Mouse (Mus musculus) lung, embryonic 15.5 days (tissue): ENCODE measurements at regions not wholly inside any gene's neighbourhood (a gene's known extent, or its start where the extent isn't known, plus 50 kb on each side); places are given as distances from the start of the nearest gene placed in this dataset.
A peak's percentile ranks its signal among the peaks of the same experiment; 100 is the strongest.

Source experiments
- ATAC-seq: fragments of 200-750 bp; cut with Nextera tagmentation; 2 replicates; pipeline ENCODE4 v1.8.0; 2017; ENCODE audit warnings: moderate number of reproducible peaks, borderline replicate concordance; ENCODE audit not compliant: low FRiP score, low TSS enrichment; ENCODE audit errors: extremely low read depth
- H3K27ac ChIP-seq: fragments of 300-500 bp; sonication (generic); 2 replicates; pipeline ENCODE4 v1.5.1; 2015; ENCODE audit warnings: moderate library complexity, mild to moderate bottlenecking, inconsistent platforms
- H3K27me3 ChIP-seq: fragments of 300-500 bp; sonication (generic); 2 replicates; pipeline ENCODE4 v1.6.1; 2015; ENCODE audit warnings: inconsistent platforms
- H3K36me3 ChIP-seq: fragments of 300-500 bp; sonication (generic); 2 replicates; pipeline ENCODE4 v1.6.1; 2015; ENCODE audit warnings: inconsistent platforms
- H3K4me1 ChIP-seq: fragments of 300-500 bp; sonication (generic); 2 replicates; pipeline ENCODE4 v1.6.1; 2015; ENCODE audit warnings: inconsistent platforms
- H3K4me2 ChIP-seq: fragments of 300-500 bp; sonication (generic); 2 replicates; pipeline ENCODE4 v1.6.1; 2015; ENCODE audit warnings: inconsistent platforms, mild to moderate bottlenecking, moderate library complexity
- H3K4me3 ChIP-seq: fragments of 300-500 bp; sonication (generic); 2 replicates; pipeline ENCODE4 v1.5.1; 2015; ENCODE audit warnings: mild to moderate bottlenecking, inconsistent platforms
- H3K9ac ChIP-seq: fragments of 300-500 bp; sonication (generic); 2 replicates; pipeline ENCODE4 v1.6.1; 2015; ENCODE audit warnings: inconsistent platforms
- H3K9me3 ChIP-seq: fragments of 300-500 bp; sonication (generic); 2 replicates; pipeline ENCODE4 v1.6.1; 2016; ENCODE audit warnings: inconsistent platforms
- WGBS: fragments of 180-500 bp; shearing (Covaris S2); methylation state at CpG from one replicate; pipeline ENCODE4 v1.1.7; 2015; 5-methylcytosine and 5-hydroxymethylcytosine counted together

DNA sequence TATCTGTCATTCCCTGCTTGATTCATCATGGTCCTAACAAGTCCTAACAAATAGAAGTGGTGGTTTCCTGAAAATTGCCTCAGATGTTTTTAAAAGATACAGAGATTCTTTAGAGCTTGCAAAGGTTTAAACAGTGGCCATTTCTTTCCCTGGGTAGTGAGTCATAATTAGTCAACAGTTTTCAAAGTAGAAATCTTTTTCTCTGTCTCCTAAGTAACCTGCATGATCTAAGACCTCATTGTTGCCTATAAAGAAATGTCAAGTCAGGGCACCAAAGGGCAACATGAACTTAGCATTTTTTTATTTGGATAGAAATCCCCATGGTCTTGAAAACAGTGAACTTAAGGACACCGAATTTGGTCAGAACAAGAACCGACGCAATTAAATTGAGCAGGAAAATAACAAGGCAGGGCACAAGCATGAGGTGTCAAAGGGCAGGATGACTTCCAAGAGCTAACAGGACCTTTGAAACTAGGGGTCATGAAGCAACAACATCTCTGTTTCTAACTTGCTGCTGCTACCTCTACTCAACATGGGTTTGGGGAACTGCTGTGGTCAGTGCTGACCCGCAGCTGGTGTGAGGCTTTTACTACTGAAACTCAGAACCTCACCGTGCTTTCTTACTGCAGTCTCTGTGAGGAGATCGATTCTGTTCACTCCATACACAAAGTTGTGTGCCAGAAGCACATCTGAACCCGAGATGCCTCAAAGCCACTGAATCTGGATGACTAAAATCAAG lies 114.2 kb upstream of the Bank1 start:
- H3K27ac ChIP-seq, result no peak overlapping the region
- no peak for ATAC-seq
- 85% methylated on average over 7 of the region's 7 CpGs for WGBS
- H3K4me2 ChIP-seq, result no peak overlapping the region
- H3K27me3 ChIP-seq, result no peaks in the 10 kb centered on the region
- H3K9ac ChIP-seq, result no peak overlapping the region
- H3K9me3 ChIP-seq, result no peaks in the 10 kb centered on the region
- no peak overlapping the region for H3K4me3 ChIP-seq
- H3K36me3 ChIP-seq, result no peaks in the 10 kb centered on the region
- H3K4me1 ChIP-seq, result no peaks in the 10 kb centered on the region

DNA sequence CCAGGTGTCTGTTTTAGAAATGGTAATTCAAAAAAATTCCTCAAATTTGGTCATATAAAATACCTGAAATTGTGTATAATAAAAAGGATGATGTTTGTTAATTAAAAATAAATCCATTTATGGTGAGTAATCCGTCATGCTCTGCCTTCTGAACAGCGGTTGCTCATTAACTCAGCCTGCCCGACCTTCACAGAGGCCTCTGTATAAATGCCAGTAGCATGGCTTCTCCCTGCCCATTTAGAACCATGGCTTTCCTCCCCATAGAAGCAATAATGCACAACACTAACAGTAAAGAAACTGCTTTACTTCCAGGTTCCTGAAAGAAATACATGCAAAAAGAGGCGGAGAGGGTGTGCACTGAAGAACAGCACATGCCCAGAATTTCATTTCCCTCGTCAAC lies 113.5 kb upstream of the Bank1 start:
- ATAC-seq, result no peak
- no peak overlapping the region for H3K4me3 ChIP-seq
- H3K9me3 ChIP-seq, result no peaks in the 10 kb centered on the region
- no peak overlapping the region for H3K27ac ChIP-seq
- H3K27me3 ChIP-seq, result no peaks in the 10 kb centered on the region
- H3K36me3 ChIP-seq, result no peaks in the 10 kb centered on the region
- H3K9ac ChIP-seq, result no peak overlapping the region
- H3K4me1 ChIP-seq, result no peaks in the 10 kb centered on the region
- 75% methylated on average over 5 of the region's 5 CpGs for WGBS
- H3K4me2 ChIP-seq, result no peak overlapping the region

DNA sequence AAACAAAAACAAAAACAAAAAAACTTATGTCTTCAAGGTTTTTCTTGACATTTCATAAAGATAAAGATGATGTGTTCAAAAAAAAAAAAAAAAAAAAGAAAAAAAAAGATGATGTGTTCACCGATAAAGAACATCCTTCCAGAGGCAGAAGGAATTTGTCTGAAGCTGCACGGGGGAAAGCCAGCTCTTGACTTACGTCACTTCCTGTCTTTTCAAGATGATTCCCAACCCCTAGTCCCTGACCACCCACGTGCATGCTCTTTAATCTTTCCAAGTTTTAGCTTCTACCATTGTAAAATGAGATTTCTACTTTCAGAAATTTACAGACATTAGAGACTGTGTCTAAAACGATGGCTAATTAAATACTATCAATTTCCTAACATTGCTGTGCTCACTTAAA lies 108.5 kb upstream of the Bank1 start:
- H3K4me2 ChIP-seq, result no peak overlapping the region
- H3K27me3 ChIP-seq, result no peaks in the 10 kb centered on the region
- WGBS, result 31% methylated on average over 5 of the region's 5 CpGs
- no peak for ATAC-seq
- no peak overlapping the region for H3K4me3 ChIP-seq
- no peaks in the 10 kb centered on the region for H3K36me3 ChIP-seq
- H3K9me3 ChIP-seq, result no peaks in the 10 kb centered on the region
- no peaks in the 10 kb centered on the region for H3K4me1 ChIP-seq
- H3K9ac ChIP-seq, result no peak overlapping the region
- H3K27ac ChIP-seq, result no peak overlapping the region

DNA sequence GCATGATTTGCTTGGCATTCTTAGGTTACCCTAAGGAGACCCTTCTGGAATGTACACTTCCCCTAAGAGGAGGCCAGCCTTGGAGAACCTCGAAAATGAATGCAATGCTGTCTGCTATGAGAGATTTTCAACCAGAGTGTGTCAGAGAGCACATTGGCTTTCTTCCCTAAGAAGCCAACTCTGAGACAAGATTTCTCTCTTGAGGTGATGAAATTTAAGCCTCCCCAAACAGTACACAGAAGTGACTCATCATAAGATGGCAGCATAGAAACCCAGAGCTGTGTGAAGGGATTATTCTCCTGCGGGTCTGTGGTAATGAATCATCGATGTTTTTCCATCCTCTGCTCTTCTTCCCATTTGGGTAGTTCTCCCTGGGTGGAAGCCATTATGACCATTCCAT lies 106.2 kb upstream of the Bank1 start:
- no peak for ATAC-seq
- no peak overlapping the region for H3K27ac ChIP-seq
- 75% methylated on average over 3 of the region's 3 CpGs for WGBS

DNA sequence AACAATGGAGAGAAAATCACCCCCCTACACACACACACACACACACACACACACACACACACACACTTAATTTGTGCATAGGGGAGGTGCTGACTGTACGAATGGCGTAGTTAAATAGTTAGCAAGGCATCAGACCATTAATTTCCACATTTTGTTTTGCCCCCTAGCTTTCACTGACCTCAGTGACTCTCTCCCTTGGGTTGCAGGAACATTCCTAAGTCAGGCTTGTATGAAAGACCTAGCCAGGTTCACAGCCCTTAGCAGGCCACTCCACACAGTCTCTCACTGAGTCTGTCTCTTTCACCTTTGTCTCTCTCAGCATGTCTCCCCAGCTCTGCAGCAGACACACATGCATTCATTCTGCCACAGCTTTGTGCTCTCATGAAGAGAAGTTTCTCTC lies 101.6 kb upstream of the Bank1 start:
- Histone ChIP-seq H3K4me1 (no peaks in the 10 kb centered on the region), H3K27ac (no peak overlapping the region), H3K9ac (no peak overlapping the region), H3K4me3 (no peak overlapping the region), H3K36me3 (no peaks in the 10 kb centered on the region), H3K4me2 (no peak overlapping the region), H3K27me3 (no peaks in the 10 kb centered on the region), H3K9me3 (no peaks in the 10 kb centered on the region)
- 79% methylated on average over 2 of the region's 2 CpGs for WGBS
- ATAC-seq, result no peak

More for the DNA sequence above, 106.2 kb upstream of the Bank1 start:
- no peak overlapping the region for H3K9ac ChIP-seq
- no peak overlapping the region for H3K4me2 ChIP-seq
- H3K4me3 ChIP-seq, result no peak overlapping the region
- H3K9me3 ChIP-seq, result no peaks in the 10 kb centered on the region
- no peaks in the 10 kb centered on the region for H3K36me3 ChIP-seq
- no peaks in the 10 kb centered on the region for H3K4me1 ChIP-seq
- H3K27me3 ChIP-seq, result no peaks in the 10 kb centered on the region

DNA sequence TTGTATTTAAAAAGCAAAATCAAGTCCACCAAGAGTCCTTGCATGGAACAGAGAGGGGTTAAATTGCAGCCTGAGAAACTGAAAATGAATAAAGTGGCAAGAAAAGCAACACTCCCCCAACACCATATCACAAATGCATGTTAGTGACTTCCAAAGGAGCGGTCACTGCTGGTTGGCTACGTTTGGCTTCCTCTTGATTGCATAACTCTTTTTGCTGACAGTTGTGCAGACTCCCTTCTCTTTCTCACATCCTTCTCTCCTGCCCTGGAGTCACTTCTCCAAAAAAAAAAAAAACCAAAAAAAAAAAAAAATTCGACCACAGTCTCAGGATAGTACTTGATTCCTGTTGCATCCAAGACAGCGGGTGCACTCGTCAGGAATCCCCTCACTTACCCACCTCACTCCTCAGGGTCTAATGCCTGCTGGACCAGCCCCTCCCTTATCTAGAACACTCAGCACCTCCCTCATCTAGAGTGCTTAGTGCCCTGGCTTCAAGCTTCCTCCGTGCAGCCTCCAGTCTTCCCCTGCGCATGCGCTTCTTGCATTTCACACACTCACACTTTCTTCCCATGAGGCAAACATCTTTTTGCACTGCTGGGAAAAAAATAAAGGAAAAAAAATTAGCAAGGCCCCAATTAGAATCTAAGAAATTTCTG lies 100.8 kb upstream of the Bank1 start:
- H3K4me2 ChIP-seq, result no peak overlapping the region
- H3K4me1 ChIP-seq, result no peaks in the 10 kb centered on the region
- no peak; the same call in 1 of the 2 replicates for ATAC-seq
- no peak overlapping the region for H3K9ac ChIP-seq
- H3K27ac ChIP-seq, result no peak overlapping the region
- no peak overlapping the region for H3K4me3 ChIP-seq
- no peaks in the 10 kb centered on the region for H3K36me3 ChIP-seq
- no peaks in the 10 kb centered on the region for H3K27me3 ChIP-seq
- WGBS, result 44% methylated on average over 8 of the region's 8 CpGs
- H3K9me3 ChIP-seq, result no peaks in the 10 kb centered on the region

DNA sequence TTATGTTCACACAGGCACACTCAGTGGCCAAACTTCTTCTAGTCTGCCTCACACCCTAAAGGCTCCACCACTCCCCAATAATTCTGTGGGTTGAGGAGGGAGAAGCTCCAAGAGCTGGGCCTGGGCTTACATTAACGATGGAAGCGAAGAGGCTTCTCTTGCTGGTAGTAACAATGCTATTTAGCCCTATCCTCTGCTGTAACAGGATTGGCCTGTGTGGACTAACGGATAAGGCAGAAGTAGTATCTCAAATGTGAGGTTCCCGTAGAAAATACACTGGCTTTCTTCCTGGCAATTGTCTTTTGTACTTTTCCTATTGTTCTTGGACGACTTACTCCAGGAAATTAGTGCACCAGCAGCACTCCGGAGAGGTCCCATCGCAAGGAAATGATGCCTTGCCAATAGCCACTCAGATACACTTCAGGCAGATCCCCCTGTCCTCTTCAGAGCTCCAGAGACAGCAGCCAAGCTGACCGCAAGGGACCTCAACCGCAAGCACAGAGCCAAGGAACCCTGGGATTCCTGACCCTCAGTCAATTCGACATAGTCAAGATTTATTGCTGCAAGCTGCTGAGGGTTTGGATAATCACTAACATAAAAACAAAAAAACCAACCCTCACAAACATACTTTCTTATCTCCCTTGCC lies 96.2 kb upstream of the Bank1 start:
- H3K27ac ChIP-seq, result no peak overlapping the region

DNA sequence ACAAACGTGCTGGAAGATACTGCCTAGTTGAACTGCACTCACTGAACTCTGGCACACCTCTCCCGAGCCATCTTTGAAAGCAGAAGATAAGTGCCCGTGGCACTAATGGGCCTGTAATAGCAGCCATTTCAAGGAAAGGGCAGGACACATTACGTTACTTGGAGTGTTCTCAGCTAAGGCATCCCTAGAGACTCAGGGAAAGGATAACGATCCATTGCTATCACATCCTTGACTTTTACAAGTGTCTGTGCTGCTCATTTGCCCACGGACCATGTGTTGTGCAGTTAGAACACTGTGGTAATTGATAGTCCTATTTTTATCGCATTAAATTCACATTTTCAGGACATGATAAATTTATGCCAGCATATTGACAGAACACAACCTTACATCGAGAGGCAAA lies 79.7 kb upstream of the Bank1 start:
- no peaks in the 10 kb centered on the region for H3K36me3 ChIP-seq
- H3K4me1 ChIP-seq, result no peaks in the 10 kb centered on the region
- no peak overlapping the region for H3K4me2 ChIP-seq
- no peaks in the 10 kb centered on the region for H3K27me3 ChIP-seq
- no peak for ATAC-seq
- no peak overlapping the region for H3K9ac ChIP-seq
- H3K4me3 ChIP-seq, result no peak overlapping the region
- WGBS, result 68% methylated on average over 8 of the region's 8 CpGs
- H3K27ac ChIP-seq, result no peak overlapping the region
- H3K9me3 ChIP-seq, result no peaks in the 10 kb centered on the region

More for the DNA sequence above, 96.2 kb upstream of the Bank1 start:
- Histone ChIP-seq H3K27me3 (no peaks in the 10 kb centered on the region), H3K36me3 (no peaks in the 10 kb centered on the region), H3K4me1 (no peaks in the 10 kb centered on the region), H3K9me3 (no peaks in the 10 kb centered on the region), H3K4me3 (no peak overlapping the region), H3K4me2 (no peak overlapping the region), H3K9ac (no peak overlapping the region)
- ATAC-seq, result no peak
- WGBS, result 78% methylated on average over 10 of the region's 10 CpGs

DNA sequence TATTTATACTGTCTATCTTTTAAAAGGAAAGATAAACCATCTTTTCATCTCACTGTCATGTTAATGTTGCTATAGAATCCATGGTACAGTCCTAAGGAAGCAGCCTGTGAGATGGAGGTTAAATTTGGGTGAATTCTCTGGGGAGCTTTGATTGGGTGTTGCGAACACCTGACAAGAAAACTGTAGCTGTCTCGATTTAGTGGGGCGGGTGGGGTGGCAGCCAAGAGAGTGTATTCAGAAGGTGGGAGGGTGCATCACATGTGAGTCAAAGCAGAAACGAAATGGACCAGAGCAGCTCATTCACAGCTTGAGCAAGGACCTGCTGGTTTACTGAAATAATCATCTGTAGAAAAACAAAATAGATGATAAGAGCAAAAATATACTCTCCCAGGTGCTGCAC lies 57.4 kb upstream of the Bank1 start:
- no peak overlapping the region for H3K4me2 ChIP-seq
- no peak for ATAC-seq
- no peak overlapping the region for H3K4me3 ChIP-seq
- WGBS, result 68% methylated on average over 4 of the region's 4 CpGs
- H3K9me3 ChIP-seq, result no peaks in the 10 kb centered on the region
- no peak overlapping the region for H3K9ac ChIP-seq
- H3K36me3 ChIP-seq, result no peaks in the 10 kb centered on the region
- H3K27ac ChIP-seq, result no peak overlapping the region
- H3K4me1 ChIP-seq, result no peaks in the 10 kb centered on the region
- no peaks in the 10 kb centered on the region for H3K27me3 ChIP-seq

DNA sequence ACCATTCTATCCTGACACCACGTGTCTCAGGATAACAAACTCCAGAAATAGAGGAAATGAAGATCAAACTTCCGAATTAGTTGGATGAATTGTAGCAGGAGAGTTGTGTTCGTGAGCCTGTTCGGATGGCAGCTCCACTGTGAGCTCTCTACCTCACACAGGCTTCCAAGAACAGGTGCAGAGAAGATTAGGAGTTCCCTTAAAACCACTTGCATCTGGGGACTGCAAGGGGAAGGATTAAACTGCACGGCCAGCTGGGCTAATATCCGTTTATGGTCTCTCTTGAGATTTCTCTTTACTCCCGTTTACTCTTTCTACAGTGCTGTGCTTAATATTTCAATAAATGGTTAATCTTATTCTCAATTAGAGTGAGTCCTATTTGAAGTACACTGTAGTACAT lies 54.8 kb upstream of the Bank1 start:
- no peaks in the 10 kb centered on the region for H3K27me3 ChIP-seq
- no peaks in the 10 kb centered on the region for H3K4me1 ChIP-seq
- no peaks in the 10 kb centered on the region for H3K36me3 ChIP-seq
- H3K9ac ChIP-seq, result no peak overlapping the region
- no peak overlapping the region for H3K27ac ChIP-seq
- H3K4me3 ChIP-seq, result no peak overlapping the region
- 64% methylated on average over 7 of the region's 7 CpGs for WGBS
- no peaks in the 10 kb centered on the region for H3K9me3 ChIP-seq
- no peak overlapping the region for H3K4me2 ChIP-seq
- no peak for ATAC-seq

DNA sequence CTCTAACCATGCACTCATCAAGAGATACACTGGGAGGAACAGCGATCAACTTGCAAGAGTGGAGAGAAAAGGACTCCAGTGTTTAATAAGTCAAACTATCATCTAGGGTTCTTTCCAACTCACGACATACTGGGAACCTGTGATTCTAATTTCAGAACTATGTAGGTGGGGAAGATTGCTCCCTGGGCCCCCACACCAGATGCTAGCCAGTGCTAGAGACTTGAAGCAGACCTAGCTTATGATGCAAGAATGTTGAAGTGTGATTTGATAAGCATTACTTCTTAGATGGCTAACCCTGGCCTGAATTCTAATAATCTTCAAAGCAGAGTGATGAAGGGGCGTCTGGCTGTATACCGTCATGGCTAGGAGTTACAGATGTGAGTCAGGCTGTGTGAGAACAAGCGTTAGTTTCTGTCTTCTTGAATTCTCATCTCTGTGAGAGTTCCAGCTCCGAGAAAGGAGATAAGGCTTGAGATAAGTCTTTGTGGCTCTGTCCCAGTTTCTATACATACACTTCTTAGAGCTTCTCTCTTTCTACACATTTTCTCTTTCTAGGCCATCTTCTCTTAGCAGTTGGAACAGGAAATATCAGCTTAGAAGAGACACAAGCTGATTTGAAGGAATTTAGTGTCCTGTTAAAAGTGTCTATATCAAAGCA lies 54.0 kb upstream of the Bank1 start:
- Histone ChIP-seq H3K9me3 (no peaks in the 10 kb centered on the region), H3K4me1 (no peaks in the 10 kb centered on the region), H3K27me3 (no peaks in the 10 kb centered on the region), H3K27ac (no peak overlapping the region), H3K36me3 (no peaks in the 10 kb centered on the region), H3K9ac (no peak overlapping the region), H3K4me3 (no peak overlapping the region), H3K4me2 (no peak overlapping the region)
- WGBS, result 46% methylated on average over 6 of the region's 6 CpGs
- no peak for ATAC-seq

DNA sequence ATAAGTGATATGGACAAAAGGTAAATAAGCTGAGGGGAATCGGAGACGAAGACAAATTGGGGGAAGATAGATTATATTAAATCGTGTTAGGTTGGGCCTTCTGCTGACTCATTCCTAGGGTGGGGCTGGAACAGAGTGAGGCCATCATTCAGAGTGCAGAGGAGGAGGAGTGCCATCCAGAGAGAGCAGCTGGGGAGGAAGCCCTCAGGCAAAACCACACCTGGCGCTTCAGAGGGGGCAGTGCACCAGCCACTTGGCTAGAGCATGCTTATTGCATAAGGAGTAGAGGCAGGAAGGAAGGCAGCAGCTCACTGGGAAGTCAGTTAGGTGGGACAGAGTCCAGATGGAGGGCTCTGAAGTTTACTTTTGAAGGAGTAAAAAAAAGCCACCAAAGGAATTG lies 51.0 kb upstream of the Bank1 start:
- no peak overlapping the region for H3K27ac ChIP-seq
- H3K4me2 ChIP-seq, result no peak overlapping the region
- H3K4me3 ChIP-seq, result no peak overlapping the region
- no peaks in the 10 kb centered on the region for H3K4me1 ChIP-seq
- no peak overlapping the region for H3K9ac ChIP-seq
- WGBS, result 65% methylated on average over 4 of the region's 4 CpGs
- no peaks in the 10 kb centered on the region for H3K9me3 ChIP-seq
- peak; percentile 39; the same call in 1 of the 2 replicates for ATAC-seq
- no peaks in the 10 kb centered on the region for H3K36me3 ChIP-seq
- H3K27me3 ChIP-seq, result no peaks in the 10 kb centered on the region
